Mouse (Mus musculus): ENCODE data around the gene Rnf182.

Rnf182 gene

DNA sequence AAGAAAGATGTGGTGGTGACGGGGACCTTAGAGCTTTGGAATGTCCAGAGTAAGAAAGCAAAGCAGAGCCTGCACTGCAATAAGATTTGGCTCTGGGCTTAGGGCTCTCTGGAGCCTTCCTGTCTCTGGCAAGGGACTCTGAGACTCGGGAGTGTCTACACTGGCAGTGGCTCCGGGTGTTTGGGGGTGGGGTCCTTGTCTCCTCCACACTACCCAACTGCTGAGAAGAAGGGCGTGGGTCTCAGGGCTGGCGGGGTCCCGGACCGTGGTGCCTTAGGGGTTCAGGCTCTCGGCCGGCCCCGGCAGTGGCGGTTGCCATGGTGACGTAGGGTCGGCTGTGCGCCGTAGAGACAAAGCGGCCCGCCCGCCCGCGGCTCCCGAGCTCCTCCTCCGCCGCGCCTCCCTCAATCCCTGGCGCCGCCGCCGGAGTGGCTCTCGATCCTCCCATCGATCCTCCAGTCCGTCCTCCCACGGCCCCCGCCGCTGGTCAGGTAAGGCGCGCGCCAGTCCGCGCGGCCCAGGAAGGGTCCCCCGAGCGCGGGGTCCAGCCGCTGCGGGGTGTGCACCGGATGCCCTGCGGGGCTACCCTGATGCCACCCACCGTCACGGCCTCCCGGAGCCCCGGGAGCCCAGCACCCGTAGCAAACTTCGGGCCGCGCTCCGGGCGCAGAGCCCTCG is at the start of gene Rnf182:
TSS of gene Rnf182 (plus strand) at position 134 of the 678 bp plus-strand sequence.
- DNase-seq, result peak; percentile 83

DNA sequence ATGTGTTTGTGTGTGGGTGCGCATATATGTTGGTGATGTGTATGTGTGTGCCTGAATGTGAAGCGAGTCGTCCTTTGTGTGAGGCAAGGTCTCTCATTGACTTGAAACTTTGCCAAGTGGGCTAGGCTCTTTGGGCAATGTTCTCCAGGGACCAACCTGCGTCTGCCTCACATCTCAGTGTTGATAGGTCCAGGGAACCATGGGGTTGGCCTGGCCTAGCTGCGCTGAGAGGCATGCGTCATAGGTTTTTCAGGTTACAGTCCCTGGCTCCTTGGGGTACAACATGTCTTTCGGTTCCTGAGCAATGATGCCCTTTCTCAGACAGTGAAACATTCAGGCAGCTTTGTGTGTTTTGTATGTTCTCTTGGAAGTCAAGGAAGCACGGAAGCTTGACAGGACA is 49.3 kb upstream of the Rnf182 start:
- DNase-seq, result no peak

DNA sequence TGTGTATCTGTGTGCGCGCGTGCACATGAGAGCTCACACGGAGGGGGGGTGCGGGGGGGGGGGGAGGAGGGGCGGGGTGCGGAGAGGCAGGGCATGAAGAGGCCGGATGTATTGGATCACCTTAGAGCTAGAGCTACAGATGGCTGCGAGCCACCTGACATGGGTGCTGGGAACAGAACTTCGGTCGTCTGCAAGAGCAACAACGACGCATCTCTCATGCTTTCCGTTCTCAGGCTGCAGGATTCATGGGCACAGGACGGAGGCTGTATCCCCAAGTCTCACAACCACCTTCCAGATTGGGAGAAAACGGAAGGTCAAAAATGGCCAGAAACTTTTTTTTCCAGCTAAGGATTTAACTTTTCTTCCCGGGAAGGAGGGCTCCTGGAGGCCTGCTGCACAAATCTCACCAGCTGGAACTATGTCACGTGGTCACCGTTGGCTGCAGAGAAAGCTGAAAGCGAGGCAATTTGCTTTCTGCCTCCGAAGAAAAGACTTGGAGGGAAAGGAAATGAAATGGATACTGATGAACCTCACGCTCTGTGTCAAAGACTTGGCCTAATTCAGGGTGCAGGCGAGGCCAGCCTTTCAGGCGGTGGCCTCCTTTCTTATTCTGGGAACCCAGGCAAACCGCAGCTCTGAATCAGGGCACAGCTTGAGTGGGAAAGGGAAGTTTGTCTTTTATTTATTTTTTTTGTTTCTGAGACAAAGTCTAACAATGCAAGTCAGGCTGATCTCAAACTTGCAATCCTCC is 48.2 kb upstream of the Rnf182 start:
- DNase-seq, result no peak

DNA sequence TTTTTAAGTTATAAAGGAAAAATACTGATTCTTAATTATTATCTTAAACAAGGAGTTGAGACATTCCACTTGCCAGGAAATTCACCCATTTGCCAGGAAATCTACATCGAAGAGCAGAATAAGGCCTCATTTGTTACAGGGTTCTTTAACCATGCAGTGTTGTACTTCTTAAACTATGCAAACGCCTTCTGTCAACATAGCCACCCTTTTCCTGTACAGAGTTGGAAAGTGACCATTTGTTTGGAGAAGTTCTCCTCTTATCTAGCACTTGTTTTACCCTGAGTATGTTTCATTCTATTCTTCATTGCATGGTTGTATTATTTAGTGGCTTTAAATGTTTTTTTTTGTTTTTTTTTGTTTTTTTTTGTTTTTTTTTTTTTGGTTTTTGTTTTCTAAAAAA is 41.5 kb upstream of the Rnf182 start:
- DNase-seq, result no peak

DNA sequence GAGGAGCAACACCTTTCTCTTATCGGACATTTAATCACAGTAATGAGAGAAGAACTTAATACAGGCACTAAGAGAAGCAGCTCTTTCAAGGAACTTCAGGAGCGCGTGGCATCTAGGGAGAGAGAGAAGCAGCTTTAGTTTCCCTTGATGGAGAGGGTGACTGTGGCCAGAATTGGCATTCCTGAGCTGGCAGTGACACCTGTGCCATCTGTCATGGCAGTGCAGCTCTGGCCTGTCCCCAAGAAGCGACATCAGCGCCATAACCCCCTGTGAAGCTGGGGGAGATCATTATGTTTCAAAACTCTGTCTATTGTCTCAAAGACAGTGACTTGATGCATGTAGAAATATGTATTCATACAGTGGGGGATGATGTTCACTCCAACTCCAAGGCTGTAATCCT is 40.1 kb upstream of the Rnf182 start:
- no peak for DNase-seq

DNA sequence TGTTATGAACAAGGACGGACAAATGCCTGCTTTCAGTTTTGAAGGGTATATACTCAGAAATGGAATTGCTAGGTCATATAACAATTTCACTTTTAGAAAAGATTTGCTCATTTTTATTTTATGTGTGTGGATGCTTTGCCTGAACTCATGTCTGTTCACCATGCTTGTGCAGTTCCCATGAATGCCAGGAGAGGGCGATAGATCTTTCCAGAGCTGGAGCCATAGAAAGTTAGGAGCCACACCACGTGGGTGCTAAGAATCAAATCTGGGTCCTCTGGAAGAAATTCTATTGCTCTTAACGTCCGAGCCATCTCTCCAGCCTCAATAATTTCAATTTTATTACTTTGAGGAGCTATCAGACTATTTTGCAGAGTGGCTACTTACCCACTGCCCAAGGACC is 38.3 kb upstream of the Rnf182 start:
- DNase-seq, result no peak

DNA sequence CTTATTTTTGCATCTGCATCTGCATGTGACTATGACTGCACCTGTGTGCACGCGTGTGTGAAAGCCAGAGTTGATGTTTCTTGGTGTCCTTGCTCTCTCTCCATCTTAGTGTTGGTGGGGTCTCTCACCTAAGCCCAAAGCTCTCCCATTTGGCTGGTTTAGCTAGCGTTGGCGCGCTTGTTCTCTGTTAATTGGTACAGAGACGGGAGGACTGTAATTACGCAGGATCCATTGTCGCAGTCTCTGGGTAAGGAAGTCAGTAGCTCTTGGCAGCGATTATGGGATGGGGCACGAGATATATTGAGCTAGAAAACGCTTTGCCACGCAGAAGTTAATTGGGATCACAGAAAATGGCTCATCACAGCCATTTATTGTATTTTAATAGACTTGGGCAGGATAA is 37.7 kb upstream of the Rnf182 start:
- no peak for DNase-seq

DNA sequence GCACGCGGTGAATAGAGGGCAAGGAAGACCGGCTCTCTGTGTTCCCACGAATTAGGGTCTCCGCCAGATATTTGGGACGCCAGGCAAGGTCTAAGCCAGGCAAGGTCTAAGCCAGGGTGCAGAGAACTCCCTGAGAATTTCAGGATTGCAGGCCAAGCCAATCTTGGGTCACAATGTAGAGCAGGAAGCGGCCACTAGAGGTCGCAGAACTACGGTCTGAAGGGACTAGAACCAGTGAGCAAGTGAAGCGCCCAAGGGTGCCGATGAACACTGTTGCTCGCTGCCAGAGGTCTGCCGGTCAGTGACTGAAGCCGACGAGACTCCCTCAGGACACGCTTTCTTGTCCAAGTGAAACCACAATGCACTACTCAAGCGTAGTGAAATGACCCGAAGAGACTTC is 35.8 kb upstream of the Rnf182 start:
- peak; percentile 57 for DNase-seq

DNA sequence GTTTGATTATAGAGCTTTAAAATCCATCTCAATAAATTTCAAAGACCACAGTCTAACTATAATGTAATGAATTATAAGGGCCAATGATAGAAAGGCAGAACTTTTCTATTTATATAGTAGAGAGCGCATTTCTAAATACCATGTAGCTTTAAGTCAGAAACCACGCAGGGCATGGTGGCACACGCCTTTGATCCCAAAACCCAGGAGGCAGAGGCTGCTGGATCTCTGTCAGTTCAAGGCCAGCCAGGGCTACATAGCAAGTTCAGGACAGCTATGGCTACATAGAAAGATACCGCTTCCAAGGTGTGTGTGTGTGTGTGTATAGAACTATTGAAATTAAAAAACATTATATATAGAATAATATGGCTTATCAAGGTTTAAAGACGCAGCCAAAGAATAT is 34.8 kb upstream of the Rnf182 start:
- DNase-seq, result no peak

DNA sequence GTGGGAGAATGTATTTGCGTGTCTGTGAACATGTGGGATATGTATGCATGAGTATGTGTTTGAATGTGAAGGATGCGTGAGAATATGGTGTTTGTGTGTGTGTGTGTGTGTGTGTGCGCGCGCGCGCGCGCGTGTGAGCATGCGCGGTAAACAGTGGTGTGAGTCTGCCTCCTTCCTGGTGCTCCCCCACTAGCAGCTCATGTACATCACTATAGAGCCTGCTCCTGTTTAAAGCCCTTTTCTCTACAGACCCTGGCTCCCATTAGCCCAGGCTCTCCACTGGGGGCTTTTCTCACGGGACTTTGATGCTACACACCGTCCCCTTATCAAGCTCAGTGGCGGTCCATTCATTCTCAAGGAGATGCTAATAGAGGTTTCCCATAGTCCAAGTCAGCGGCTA is 32.5 kb upstream of the Rnf182 start:
- DNase-seq, result no peak

DNA sequence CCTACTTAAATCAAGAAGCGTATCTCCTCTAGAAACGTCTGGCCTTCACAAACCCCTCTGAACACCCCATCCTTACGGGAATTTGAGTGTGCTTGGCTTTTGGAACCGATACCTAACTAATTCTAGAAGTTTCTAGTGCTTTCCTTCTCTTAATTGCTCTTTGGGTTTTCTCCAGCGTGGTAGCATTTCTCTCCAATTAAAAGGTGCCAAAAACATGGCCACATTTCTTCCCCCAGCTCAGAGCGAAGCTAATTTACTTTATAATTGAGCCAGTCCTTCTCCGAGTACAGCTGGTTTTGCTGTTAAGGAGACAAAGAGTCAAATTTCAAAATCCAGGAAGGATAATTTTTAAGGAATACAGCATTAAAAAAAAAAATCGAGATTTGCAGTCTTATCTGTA is 32.0 kb upstream of the Rnf182 start:
- no peak for DNase-seq

DNA sequence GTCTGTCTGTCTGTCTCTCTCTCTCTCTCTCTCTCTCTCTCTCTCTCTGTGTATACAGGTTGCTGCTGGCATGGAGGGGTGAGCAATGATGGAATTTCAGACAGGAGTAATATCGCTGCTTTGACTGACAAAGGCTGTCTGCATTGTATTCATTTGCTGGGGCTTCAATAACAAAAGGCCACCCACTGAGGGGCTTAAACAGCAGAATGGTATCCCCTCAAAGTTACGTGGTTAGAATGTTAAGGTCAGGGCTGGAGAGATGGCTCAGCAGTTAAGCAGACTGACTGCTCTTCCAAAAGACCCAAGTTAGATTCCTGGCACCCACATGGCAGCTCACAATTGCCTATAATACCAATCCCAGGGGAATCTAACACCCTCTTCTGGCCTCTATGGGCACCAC is 30.2 kb upstream of the Rnf182 start:
- DNase-seq, result no peak

DNA sequence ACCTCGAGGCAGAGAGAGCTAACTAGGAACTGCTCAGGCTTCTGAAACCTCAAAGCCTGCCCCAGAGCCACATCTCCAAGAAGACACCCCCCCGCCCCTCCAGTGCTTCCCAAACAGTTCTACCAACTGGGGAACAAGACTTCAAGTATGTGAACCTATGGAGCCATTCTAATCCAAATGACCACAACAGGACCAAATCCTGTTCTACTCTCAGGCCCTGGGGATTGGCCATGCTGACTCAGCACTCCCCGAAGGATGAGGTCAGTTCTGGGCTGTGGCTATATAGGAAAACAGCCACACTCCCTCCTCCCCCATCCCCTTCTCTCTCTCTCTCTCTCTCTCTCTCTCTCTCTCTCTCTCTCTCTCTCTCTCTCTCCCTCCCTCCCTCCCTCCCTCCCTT is 28.5 kb upstream of the Rnf182 start:
- DNase-seq, result no peak

DNA sequence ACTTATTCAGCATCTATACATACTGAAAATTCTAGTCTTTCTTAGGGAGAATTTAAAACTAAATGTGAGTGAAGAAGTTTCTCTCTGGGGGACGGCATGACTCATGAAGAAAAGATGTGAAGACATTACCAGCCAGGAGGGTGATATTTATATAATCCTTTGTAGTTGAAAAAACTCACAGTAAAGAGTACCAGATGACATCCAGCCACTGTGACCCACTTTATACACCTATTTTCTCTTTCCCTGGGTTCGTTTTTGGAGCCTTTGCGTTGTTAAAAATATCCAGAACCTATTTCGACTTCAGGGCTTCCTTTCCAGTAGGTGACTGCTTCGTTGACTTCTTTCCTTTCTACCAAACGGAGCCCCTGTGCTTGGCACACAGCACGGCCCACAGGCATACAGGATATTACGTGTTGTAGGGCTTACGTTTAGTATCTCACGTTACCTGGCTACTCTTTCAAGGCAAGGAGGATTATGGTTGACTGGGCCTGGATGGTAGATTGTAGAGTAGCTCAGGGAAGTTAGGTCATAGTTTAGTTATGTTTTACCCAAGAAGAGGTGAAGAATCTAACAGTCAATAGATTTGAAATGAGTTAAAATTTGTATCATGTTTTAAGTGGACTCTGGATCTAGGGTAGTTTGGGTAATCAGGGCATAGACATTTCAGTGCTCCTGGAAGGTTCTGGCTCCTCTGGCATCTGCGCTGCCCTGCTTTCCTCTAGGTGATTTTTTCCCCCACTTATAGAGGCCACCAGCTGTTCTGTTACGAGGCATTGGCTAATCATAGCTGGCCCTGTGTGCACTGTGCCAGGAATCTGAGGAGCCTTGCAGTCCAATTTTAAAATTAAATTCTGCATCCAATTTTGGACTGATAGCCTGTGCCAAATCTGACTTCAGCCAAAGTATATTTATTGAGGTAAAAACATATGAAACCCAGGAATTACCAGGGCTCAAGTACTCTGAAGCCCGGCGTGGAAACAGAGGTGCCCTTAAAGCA is 27.4 kb upstream of the Rnf182 start:
- DNase-seq, result no peak

DNA sequence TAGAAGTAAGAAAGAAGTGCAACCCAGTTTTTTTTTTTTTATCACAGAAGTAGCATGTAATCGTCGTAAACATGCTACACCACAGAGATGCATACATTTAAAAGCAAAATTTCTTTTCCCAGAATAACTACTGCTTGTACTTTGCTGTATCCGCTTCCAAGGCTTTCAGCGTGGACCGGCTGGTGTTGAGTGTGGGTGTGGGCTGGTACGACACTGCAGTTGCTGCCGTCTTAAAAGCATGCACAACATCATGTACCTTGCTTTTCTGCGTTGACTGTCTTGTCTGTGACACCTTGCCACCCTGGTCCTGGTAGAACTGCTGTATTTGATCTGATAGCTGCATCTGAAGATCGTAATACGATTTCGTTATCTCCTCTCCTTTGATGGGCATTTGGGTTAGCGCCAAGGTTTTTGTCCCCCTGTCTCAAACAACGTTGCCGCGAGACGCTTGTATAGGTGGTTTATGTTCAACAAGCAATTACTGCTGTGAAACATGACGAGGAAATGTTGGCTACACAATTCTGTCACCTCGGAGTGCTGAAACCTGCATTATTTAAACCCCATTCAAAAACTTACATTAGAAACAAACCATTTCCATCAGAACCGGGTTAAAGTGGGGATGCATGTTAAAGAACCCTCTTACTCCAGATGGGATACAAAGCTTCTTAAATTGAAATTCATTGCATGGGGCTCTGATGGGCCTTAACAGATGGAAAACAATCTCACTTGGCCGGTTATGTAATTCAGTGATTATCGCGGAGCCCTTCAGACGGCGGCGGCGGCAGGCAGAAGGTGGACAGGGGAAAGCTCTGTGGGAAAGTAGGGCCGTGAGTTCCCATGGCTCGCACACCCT is 23.5 kb upstream of the Rnf182 start:
- no peak for DNase-seq

DNA sequence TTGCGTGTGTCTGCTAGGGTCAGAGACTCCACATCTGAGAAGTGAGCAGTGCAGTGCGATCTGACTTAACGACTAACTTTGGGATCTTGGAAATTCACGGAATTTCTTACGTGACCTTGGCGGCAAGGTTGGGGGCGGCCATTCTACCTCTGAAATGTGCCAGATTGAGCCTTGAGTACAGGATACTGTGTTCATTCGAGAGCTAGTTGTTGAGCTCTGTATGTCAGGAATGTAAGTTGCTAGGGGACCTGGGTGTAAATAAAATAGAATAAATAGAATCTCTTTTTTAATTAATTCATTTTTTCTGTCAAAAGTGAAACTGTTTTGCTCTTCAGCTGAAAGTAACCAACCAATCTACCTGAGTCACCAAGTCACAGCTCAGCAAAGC is 22.8 kb upstream of the Rnf182 start:
- no peak for DNase-seq

DNA sequence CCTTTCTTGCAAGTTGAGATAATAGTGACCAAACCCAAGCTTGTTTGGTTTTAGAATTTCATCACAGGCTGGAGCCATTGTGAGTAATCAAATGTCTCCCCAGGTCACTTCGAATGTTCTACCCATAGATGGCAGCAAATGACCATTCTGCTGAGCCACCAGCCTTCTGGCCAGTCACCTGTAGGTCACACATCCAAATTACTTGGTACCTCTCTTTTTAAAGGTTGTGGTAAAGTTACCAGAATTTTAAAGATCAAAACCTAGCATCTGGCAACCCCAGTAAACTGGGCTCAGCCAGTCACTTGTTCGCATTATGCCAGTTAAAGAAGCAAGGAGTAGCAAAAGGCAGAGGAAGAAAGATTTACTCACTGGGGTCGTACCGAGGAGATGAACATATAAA is 19.6 kb upstream of the Rnf182 start:
- peak; percentile 65 for DNase-seq

DNA sequence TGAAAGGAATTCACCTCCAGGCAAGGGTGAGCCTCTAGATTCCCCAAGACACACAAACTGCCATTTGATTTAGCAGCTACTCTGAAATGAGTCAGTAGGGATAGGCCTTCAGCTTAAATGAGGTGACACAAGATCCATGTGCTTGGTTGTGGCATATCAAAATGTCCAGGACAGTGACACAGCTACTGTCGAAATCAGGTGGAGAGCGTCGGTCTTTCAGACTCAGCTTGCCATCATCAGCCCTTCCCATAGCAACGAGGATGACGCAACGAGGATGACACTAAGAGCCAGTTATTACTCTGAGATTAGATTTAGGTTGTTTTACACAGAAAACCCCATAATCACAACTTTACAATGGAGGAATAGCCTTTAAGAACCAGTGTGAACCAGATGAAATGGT is 14.5 kb upstream of the Rnf182 start:
- no peak for DNase-seq

DNA sequence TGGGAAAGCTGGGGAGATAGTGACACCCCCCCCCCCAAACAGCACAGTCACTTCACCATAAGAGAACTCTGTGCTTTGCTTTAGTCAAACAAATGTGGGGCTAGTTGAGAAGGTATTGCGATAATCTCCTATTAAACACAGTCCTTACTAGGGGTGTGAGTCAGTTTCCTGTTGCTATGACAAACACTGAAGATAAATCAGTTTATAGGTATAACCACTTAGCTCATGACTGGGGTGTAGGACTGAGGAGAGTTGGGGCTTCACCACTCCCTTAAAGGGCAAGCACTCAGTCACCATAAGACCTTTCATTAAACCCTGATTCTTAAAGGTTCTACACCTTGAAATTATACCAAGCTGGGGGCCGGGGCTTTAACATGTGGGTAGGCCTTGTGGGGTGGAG is 13.1 kb upstream of the Rnf182 start:
- no peak for DNase-seq

DNA sequence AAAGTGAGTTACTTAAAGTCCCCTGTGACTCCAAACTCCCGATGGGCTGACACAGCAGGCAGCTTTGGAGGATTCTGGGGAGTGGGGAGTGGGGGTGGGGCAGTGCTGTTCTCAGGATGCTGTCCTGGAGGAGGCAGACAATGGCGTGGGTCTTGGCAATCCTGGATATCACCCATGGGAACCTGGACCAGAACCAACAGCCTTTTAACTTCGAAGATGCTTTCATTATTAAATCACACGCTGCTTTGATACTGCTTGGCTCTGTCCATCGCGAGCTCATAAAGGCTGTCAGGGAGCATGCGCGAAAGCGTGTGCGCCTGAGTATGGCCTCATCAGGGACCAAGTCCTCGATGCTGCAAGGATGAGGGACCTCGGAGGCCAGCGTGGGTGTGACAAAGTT is 12.5 kb upstream of the Rnf182 start:
- peak; percentile 18 for DNase-seq

DNA sequence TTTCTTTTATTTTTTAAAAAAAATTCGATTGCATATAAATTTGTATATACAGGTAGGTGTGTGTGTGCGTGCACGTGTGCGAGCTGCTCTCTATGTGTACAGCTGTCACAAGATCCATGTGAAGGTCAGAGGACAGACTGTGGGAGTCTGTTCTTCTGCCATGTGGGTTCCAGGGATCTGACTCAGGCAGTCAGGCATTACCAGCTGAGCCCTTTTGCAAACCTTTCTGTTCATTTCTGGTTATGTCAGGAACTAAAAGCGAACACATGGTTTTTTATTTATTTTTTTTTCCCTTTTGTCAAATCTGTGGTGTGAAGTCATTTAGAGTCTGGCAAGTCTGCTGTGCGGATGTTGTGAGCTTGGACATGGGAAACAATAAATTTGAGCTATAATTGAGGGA is 6.7 kb upstream of the Rnf182 start:
- no peak for DNase-seq

DNA sequence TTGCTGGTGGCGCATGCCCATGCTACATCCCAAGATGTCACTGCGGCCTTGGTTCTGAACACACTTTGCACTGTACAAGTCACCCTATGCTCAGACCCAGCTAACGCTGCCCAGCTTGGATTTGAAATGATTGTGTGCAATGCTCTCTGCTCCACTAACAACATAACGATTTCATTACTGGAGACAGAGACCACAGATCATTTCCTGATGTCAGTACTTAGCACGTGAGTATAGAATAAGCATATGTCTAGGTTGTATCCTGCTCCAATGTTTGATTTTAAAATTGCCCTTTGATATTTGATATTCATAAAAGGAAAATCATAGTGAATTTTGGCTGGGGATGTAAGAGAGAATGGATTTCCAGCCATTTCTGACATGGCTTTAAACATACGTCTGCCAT is 3.5 kb upstream of the Rnf182 start:
- DNase-seq, result no peak

DNA sequence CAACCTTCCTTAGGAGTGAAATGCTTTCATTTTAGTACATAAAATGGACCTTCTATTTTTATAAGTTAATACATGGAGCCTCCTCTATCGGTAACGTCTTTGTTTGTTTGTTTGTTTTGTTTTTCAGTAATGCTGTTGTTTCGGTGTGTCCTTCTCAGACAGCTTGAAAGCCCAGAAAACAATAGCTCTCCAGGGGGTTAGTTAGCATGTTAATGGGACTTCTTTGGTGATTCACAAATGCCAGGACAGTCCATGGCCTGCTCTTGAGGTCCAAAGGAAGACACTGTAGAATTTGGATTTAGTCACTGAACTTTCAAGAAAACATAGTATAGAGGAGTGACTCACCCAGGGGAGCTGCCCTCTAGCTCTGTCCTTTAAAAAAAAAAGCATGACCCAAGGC is 843 bp upstream of the Rnf182 start:
- DNase-seq, result no peak
